Mouse (Mus musculus) cerebral cortex, adult 2 months (tissue): ENCODE data around the gene Usp50.

Experiments used
- WGBS: fragments of 180-500 bp; shearing (Covaris S2); methylation state at CpG from one replicate; pipeline ENCODE4 v1.1.7; 2018; 5-methylcytosine and 5-hydroxymethylcytosine counted together

The Usp50 gene

DNA sequence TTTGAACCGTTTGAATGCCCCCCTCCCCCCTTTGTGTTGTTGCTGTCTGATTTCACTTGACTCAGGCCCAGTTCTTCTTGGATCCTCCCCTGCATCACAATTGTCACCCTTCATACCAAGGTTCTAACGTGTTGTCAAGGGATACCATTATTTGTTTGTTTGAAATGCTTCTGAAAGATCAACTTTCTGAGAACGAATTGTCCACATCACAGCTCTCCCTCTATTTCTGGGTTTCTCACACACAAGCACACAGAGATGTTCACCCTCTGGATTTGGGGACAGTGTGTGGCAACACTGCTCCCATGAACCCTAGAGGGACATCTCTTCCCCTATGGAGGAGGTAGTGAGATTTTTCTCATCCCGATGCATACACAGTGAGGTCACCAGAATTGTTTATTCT is at the start of gene Usp50:
Usp50 (minus strand) TSS at position 101 of the 400 bp plus-strand sequence.
- 71% methylated on average over 4 of the region's 4 CpGs for WGBS

DNA sequence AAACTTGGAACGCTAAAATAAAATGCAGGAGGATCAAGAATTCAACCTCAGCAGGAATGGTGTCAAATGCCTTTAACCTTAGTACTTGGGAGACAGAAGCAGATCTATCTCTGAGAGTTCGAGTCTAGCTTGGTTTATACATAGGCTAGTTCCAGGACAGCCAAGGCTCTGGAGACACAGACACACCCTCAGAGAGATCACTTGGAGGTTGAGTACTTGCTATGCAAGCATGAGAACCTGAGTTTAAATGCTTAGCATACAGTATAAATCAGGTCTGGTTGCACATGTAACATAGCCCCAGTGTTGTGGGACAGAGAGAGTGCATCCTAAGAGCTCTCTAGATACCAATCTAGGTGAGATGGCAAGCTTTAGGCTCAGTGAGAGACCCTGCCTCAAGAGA is 34.1 kb upstream of the Usp50 start:
- 82% methylated on average over 2 of the region's 2 CpGs for WGBS

DNA sequence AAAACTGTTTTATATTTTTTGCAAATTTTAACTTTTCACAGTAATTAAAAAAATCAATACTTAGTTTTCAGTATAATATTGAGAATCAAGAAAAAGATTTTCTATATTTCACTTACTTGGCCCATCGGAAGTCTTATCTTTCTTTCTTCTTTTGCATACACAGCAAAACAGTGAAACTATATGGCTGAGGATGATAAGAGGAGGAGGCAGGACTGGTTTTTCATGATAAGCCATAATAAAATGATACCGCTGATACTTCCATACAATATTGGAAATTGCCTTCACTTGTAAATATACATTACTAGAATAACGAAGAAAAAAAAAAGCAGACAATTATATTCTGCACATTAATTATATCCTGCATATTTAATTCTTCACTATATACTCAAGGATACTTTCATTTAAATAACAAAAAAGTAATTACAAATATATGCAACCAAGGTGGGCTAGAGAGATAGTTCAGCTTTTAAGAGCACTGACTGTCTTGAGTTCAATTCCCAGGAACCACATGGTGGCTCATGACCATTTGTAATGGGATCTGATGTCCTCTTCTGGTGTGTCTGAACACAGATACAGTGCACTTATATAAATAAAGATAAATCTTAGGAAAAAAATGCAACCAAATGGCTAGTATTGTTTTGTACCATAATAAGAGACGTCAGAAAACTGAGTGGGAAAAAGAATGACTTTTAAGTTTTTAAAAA is 33.5 kb upstream of the Usp50 start:
- 86% methylated on average over 4 of the region's 4 CpGs for whole genome bisulfite sequencing

DNA sequence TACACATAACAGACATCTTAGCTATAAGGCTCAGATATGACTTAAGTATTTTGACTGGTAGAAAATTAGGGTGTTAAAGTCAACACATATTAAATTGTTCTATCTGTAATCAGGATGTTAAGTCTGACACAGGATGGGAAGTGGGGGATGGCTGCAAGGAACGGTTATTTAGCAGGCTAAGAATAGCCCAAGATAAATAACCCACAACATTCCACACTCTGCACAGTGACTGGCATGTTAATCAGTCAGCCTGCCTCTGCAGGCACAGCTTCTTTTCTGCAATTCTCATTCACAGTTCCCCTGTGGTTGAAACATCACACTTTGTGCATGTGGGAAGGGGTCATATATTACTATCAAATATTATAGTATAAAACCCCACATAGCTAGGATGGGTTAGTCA is 32.6 kb upstream of the Usp50 start:
- WGBS, result 23% methylated on average over 1 of the region's 1 CpGs

DNA sequence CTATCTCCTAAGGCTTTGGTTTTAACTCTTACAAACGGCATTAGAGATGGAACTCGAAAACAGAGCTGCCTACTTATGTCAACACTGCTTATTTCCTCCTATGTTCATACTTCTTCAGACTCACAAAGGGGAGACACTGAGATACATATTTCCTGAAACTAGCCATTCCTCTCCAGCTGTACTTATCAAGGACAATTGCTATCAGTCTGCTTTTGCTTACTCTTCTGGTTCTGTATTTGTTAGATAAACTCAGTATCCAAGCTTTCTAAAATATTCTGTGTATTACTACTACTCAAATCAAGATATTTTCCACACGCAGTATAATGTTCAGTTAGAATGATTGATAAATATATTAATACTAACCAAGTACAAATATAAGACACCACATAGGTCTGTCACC is 18.7 kb upstream of the Usp50 start:
- 92% methylated on average over 3 of the region's 3 CpGs for WGBS

DNA sequence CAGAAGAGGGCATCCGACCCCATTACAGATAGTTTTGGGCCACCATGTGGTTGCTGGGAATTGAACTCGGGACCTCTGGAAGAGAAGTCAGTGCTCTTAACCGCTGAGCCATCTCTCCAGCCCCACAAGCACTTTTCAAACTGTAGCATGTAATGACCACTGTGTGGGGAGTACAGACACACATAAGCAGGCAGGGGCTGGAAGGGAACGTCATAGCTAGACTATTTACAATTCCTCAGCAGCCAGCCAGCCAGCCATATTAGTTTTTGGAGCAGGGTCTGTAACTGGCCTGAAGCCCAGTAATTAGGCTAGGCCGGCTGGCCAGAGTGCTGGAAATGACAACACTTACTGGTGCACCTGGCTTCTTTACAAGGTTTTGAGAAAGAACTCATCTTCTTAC is 15.2 kb upstream of the Usp50 start:
- 65% methylated on average over 5 of the region's 5 CpGs for WGBS

DNA sequence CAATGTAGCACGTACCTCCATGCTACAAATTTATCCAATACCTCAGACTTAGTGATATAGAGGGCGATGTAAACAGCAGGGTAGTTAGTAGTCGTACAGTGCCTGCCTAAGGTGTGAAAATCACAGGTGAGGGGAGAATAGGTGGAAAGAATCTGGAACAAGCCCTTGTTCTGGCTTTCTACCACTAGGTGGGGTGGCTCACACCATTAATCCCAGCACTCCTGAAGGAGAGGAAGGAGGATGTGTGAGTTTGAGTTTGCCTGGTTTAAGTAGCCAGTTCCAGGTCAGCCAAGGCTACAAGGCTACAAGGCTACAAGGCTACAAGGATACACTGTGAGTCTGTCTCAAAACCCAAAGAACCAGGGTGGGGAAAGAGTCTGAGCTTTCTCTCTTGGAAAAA is 12.4 kb upstream of the Usp50 start:
- WGBS, result 92% methylated on average over 3 of the region's 3 CpGs

DNA sequence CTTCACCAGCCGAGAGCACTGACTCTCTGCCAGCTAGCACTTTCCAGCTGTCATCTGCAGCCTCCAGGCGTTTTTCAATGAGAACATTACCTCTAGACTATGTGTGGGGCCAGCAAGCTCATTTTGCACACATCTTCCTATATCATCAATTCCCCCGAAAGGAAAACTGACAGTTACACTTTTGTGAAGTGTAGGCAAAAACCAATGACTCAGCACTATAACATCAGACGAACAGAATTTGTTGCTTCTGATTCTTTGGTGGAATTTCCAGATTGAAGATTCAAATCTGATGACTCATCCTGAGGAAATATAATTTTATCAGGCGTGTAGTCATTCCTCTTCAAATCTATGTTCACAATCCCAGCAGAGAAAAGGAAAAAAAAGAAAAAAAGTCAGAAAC is 9.3 kb upstream of the Usp50 start:
- WGBS, result 41% methylated on average over 5 of the region's 5 CpGs

DNA sequence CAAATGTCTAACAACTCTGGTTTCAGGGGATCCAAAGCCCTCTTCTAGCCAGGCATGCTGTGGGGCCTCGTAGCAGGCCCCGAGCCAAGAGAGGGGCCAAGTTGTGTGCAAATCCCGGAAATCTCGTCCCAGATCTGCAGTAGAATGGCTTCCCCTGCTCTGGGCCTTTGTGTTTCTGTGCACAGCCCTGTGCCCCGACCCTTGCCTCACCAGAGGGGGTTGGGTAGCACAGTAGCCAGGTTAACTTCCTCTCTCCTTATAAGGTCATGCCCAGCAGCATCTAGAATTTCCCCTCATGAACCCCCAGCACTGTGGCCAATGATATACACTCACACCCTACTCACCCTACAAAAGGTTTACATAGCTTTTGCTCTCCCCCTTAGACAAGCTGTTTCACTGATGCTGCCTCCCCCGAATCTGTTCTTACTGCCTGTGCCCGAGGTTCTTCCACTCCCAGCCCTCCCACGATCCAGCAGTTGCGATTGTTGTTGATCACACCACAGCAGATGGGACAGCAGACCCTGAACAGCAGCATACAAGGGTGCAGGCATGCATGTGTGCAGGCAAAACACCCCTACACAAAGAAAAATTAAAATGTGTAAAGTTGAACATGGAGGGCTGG is 4.6 kb upstream of the Usp50 start:
- 34% methylated on average over 9 of the region's 9 CpGs for WGBS

DNA sequence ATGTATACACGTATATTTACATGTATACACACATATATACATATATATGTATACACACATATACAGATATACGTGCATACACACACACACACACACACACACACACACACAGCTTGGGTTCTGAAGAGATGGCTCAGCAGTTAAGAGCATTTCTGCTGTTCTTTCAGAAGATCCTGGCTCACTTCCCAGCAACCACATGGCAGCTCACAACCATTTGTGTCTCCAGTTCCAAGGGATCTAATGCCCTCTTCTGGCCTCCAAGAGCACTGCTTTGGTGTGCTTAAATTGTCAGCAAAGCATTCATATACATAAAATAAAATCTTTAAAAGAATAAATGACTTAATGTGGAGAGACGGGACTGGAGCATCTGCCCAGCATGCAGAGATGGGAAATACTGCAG is 837 bp downstream of the Usp50 start:
- 61% methylated on average over 3 of the region's 3 CpGs for WGBS

DNA sequence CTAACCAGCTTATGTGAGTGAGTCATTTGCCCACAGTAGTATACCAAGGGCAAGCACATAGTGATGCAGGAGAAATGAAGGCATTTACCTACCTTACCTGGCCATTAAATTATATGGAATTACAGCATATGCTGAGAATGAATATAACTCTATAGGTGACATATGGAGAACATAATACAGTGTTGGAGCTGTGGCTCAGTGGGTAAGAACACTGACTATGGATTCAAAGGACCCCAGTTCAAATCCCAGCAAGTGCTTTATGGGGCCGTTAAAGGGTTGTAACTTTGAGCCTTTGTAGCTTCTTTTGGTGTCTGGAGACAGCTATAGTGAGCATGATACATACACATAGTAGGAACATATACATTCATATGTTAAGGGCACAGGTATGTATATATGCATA is 1.8 kb downstream of the Usp50 start:
- 87% methylated on average over 1 of the region's 1 CpGs for WGBS

DNA sequence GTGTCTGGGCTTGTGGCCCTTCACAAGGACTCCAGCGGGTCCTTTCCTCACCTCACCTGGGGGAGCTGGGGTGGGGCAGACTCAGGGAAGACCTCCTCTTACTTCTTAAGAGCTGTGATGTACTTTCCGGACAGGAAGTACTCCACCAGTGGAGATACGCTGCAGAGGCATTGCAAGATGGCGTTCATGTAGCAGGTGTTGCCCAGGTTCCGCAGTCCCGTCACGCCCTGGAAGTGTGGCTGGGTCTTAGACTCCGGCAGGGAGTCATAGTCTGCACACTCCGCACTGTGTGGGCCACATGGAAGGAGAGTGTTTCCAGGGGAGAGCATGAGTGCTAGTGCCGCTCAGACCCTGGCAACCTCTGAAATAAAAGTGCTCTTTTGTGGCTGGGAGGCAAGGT is 3.0 kb downstream of the Usp50 start:
- 90% methylated on average over 10 of the region's 10 CpGs for WGBS

DNA sequence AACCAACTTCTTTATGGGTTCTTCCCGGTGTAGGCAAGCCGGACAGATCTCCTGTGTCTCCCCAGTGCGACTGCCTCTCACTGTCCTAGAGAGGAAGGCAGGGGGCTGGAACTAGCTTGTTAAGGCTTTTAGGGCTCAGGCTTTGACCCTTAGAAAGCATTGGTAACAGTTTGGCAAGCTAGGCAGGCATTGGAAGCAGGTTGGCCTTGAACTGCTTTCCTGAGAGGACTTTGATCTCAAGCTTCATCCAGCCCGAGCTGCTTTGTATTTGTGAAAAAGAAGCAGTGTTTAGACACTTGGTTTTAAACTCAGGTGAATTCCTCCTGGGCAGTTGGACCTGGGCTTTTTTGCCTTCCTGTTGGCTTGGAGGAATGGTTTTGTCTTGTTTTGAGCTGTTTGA is 4.5 kb downstream of the Usp50 start:
- WGBS, result 89% methylated on average over 4 of the region's 4 CpGs

DNA sequence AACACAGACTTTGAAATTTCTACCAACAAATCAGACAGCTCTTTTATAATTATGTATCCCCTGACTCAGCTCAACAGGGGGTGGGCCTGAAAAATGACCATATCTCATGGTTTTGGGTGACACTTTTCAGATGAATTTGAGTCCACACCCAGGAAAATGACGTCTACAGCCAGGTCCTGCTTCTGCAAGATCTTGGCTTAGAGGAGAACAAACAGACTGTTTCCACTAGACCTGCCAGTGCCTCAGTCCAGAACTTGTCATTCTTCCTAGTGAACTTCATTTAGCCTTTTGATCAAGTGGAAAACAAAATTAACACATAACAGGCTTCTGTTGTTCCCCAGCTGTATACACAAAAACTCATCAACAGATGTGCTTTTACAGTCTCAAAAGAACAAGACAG is 6.9 kb downstream of the Usp50 start:
- WGBS, result 38% methylated on average over 1 of the region's 1 CpGs

DNA sequence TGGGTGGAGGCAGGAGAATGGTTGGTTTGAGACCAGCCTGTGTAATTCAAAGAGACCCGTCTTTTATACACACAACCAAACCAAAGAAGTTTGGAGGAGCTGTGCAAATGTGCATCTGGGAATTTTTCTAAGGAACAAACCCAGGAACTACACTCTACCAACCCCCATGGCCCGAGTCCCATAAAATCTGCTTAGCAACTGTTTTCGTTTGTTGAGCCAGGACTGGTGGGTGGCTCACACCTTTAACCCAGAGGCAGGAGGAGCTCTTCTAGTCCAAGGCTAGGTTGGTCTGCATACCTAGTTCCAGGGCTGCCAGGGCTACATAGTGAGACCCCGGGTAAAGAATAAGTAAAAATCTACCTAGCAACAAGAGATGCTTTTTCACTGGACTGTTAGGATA is 7.3 kb downstream of the Usp50 start:
- 47% methylated on average over 4 of the region's 4 CpGs for WGBS

DNA sequence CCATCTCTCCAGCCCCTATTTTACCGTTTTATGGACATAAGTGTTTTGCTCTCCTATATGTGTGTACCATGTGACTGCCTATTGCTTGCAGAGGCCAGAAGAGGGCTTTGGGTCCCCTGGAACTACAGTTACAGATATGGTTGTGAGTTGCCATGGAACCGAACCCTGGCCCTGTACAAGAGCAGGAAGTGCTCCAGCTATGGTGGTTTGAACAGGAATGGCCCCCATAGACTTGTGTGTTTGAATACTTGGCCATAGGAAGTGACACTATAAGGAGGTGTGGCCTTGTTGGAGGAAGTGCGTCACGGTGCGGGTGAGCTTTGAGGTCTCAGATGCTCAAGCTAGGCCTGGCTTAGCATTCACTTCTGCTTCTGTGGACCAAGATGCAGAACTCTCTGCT is 11.1 kb downstream of the Usp50 start:
- 94% methylated on average over 5 of the region's 5 CpGs for WGBS

DNA sequence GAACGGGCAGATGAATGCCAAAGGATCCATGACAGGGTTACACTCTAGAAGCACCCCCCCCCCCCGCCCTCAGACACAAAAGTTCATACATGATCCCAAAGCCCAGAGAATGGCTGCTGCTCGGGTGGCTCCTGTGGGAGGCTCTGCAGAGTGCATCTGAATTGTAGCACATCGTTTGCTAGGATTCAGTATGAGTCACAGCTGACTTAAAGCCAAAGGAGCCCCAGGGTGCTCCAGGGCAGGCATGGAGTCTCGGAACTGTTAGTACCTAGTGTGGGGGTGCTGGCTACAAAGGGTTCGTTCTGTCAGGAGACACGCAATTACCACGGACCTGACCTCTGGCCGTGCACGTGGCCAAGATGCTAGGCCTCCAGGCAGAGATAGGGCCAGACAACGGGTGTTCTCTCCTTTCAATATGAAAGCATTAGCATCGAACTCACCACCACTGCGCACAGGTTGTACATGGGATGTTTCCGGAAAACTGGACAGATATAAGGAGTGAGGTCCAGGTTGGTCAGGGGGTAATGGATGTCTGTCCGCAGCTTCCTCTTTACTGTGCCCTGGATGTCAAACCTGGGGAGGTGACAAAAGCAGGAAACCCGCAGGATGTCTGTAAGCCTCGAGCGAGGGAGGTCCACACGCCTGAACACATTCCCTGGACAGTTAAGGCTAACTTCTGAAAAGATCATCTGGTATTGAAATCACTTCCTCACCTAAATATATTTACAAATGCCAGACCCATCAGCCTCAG is 13.7 kb downstream of the Usp50 start:
- 70% methylated on average over 19 of the region's 19 CpGs for WGBS

DNA sequence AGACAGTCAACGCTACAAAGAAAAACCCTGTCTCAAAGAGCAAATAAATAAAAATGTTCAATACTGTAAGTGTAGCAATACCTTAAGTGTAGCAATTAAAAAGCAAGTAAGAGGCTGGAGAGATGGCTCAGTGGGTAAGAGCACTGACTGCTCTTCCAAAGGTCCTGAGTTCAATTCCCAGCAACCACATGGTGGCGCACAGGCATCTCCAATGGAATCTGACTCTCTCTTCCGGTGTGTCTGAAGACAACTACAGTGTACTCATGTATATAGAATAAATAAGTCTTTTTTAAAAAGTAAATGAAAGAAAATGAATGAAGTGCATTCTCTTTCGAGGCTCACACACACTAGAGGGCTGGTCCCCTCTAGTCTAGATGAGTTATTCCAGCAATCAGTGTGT is 15.1 kb downstream of the Usp50 start:
- 67% methylated on average over 4 of the region's 4 CpGs for WGBS

DNA sequence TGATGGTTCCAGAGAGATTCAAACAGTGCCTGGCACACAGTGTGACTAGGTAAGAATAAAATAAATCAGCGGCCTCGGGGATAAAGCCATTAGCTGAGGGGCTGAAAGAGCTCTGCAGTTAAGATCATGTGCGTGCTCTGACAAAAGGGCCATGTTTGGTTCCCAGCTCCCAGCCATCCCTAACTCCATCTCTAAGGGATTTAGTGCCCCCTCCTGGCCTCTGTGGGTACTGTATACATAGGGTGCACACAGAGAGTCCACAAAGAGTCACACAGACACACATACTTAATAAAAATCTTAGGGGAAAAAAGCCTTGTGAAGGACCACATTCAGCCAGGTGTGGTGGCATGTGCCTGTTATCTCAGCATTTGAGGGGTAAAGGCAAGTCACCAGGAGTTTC is 15.7 kb downstream of the Usp50 start:
- 97% methylated on average over 3 of the region's 3 CpGs for WGBS

DNA sequence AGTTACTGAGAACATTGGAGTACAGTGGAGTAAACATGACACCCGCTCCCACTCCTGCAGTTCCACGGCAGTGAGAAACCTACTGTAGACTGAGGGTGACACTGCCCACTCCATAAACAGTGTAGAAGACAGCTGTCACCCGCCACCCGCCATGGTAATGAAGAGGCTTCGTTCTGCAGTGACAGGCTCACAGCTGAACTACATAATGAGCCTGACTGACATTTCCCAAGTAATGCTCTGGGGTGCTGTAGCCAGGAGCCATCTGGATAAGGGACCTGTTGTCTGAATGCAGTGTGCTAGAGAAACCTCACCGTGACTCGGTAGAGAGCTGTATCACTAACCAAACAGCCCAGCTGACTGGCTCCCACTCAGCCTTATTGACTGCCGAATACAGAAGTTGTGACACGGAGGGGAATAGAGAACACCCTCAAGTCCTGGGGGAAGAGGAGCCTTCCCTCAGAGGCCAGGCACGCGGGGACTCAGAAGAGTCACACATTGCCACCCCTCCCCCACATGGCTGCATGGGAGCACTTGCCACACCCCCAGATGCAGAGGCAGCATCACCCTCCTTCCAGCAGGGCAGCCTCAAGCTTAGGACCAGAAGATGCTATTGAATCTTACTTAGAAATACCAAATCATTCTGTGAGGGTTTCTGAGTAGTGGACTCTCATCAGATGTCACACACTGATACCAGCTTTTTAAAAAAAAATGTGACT is 17.2 kb downstream of the Usp50 start:
- WGBS, result 19% methylated on average over 11 of the region's 11 CpGs

DNA sequence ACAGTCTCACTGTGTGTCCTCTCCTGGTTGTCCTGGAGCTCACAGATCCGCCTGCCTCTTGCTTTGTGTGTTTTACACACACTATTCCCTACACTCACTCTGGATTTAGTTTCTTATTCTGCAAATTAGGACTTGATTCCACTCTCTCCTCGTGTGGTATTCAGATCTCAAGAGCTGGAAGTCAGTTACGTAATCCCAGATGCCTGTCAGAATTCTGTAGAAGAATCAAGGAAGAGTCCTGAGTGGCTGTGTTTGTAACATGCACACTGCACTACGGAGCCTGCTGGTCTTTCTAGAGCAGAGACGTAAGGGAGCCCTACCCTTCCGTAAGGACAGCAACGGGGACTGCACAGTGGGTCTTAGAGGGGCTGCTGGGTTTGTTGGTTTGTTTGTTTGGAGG is 23.9 kb downstream of the Usp50 start:
- 88% methylated on average over 7 of the region's 7 CpGs for WGBS

DNA sequence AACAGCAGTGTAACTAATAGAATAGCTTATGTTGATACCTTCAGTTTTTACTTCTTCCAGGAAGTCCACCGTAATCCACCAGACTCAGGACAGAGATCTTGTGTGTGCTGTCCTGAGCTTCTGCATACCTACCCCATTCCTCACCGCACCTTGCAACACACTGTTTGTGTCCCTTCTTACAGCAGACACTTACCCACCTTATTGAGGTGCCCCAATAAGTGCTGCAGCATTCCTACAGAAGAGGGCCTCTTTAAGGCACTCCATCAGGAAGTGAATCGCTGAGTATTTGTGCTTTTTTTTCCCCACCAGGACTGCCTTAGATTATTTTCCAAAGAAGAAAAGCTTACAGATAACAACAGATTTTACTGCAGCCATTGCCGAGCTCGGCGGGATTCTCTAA is 27.6 kb downstream of the Usp50 start:
- 96% methylated on average over 6 of the region's 6 CpGs for WGBS

DNA sequence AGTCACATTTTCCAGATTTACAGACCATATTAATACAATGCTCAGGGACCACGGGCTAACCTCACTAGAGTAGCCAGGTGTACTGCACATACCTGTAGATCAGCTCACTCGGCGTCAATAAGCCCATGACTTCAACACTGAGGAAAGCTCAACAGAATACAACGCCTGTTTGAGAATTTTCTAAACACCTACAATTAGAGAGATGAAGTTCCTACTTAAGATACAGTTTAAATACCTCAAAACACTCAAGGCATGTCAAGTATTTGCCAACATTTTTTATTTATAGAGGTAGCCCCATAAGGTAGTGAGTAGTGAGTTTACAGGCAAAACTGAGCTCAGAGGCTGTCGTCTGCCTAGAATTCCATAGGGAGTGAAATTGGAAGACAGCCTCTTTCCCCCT is 39.9 kb downstream of the Usp50 start:
- 81% methylated on average over 5 of the region's 5 CpGs for whole genome bisulfite sequencing
